Mouse (Mus musculus) natural killer cell, adult 2 months (primary cell): Measurements from ENCODE around the gene Minos1.

ENCODE experiments used
- DNase-seq, 2 experiments: peaks; one replicate each; pipeline ENCODE4 v3.0.0; 2022; ENCODE audit warnings: low spot score in 2 of 2

The Minos1 gene

GRCm38 (mm10) chr4:139095406-139095805, 35.5 kb downstream of the Minos1 start:
- DNase-seq, result no peak

DNA sequence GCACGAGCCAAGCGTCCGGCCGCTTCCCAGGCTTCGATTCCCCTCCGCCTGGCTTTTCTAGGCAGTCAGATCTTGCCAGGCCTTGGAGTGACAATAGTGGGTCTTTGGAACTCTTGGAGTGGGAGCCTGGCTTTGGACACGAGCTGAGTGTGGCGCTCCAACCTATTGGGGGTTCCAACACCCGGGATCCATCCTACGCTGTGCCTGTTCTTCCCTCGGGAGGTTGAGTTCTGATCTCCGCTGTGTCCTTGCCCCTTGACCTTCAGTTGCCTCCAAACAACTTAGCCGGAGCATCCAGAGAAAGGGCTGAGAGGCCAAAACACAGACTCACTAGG, 37.8 kb downstream of the Minos1 start:
- no peak for DNase-seq

DNA sequence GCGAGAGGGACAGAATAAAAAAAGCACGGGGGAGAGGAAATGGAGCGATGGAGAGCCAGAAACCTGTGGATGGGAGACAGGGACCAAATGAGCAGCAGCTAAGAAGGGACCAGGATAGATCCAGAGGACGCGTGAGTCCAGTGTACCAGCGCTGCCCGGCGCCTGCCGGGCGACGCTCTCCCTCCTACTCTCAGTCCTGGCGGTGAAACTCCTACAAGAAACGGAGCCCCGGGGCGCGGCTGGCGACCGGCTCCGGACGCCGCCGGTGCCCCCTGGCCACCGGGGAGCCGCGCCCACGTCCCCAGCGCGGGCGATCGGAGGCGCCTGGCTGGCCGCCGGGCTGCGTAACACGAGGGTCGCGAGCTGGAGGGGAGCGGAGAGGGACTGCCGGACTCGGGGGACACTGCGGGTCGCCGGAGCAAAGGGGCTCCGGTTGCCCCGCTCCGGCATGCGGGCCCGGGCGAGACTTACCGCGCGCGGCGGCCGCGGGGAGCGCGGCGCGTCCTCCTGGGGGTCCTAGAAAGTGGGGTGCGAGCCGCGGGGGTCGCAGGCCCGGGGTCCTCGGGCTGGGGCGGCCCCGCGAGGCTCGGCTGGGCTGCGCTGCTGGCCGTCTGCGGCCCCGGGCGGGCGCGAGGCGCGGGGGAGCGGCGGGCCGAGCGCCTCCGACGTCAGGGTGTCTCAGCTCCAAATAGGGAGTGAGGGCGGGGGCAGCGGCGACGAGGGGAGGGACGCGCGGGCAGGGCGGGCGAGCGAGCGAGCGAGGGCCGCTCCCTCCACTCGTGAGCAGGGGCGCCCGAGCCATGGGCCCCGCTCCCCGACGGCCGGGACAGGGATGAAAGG, 38.3 kb downstream of the Minos1 start, which contains the start of gene Nbl1:
Gene Nbl1 (minus strand): TSS at position 638 of the 840 bp plus-strand sequence.
- no peak for DNase-seq

DNA sequence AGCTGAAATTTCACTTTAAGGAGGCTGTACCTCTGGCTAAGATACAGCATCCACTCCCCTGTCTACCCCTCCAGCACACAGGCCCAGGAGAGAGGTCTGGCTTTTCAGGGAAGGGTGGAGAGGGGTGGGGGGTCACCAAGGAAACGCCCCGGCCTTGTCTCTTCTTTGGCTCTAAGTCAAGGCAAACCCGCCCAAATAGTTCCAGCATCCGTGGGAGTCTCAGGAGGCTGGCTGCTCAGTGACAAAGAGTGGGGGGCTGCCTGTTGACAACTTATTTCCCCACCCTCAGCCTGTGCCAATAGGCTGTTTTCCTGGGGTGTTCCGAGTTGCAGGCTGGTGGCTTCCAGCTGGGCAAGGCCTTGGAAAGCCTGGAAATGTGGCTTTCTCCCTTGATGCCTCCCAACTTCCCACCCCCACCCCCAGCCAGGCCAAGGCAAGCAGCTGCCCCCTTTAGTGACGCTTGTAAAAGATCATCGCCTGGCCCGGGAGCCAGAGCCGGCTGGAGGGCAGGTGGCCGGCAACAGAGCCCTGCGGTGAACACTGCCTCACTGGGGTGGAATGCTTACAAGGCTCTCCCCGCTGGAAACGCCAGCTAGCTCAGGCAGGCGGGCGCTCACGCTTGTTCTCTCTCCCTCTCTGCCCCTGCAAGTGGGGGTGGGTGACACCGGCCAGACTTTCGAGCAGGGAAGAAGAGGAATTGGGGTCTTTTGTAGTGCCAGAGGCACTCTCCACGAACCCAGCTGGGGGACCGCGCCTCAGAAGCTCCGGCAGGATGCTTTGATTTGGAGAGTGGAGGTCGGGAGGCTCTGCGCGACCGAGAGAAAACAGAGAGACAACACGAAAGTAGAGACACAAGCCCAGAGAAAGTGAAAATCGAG, 39.2 kb downstream of the Minos1 start:
- no peak for DNase-seq

GRCm38 (mm10) chr4:139091066-139091465, 39.8 kb downstream of the Minos1 start:
- DNase-seq, result no peak

DNA sequence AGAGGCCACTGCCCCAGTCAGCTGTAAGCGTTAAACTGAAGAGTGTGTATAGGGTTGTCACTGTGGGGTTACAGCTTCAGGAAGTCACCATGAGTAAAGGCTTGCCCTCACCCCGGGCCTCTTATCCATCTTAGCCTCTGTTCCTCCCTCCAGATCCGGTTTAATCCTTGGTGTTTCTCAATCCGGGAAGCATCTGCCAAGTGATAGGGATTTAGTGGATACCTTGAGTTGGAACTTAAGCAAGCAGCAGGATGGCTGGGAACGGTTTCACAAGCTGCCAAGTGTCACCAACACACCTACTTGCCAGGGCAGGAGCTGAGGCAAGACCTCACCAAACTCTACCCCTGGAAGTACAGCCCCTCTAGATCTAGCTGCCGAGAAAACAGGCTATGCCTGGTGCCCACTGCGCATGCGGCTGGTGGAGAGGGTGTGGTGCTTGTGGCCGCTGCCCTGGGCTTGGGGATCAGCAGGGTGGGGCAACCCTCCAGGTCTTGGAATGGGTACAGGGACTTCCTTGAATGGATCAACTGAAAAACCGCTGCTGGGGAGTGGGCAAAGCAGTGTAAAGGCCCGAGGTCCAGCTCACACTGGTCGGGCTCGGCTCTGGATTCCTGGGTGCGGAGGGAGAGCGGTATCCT, 40.5 kb downstream of the Minos1 start:
- DNase-seq, result no peak

DNA sequence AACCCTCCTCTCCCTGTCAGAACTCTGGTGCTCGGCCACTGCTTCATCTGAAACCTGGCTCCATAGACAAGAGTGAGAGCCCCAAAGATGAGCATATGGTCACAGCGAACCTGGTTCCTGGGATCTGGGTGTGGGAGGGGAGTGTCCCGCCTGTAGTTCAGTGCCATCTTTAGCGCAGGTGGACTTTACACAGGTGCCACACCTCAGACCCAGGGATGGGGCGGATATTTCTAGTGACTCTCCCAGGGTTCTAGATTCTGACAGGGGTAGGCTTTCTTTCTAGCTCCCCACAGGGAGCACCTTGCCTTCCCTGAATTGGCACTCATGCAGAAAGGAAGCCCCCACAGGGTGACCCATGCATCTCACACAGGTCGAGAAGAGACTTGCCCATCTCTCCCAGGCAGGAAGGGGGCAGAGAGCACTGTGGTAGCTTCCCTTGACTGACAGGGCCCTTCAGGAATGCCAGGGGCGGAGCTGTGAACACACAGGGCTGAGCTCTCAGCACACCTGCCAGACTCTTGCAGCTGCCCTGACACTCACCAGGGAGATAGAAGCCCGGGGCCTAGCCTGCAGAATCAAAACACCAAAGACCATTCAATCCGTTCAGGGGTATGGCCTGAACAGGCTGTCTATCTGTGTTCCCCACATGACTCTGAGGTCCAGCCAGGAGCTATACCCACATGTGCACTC, 41.8 kb downstream of the Minos1 start:
- no peak for DNase-seq

DNA sequence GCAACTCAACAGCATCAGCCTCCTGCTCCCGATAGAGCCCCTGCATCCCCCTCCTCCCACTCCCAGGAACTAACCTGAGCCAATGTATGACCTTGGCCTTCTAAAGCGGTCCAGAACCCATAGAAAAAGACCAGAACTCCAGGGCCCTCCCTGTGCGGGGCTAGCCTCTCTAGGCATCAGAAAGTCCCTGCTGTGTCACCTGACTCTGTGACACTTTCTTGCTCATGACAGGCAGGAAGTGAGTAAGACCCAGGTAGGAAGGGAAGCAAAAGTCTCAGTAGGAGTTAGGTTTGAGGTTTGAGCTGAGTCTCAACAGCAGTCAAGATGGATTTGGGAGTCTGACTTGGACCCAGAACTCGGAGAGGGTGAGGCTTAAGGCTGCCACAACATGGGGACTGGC, 43.9 kb downstream of the Minos1 start:
- peak; percentile 23 to 50 for DNase-seq

GRCm38 (mm10) chr4:139086037-139086436, 44.9 kb downstream of the Minos1 start:
- peak; percentile 71 to 86 for DNase-seq

GRCm38 (mm10) chr4:139085337-139085736, 45.6 kb downstream of the Minos1 start:
- DNase-seq, result no peak

GRCm38 (mm10) chr4:139082790-139083564, 47.9 kb downstream of the Minos1 start:
- DNase-seq, result no peak

- DNase-seq, result no peak
These were observed 49.5 kb downstream of the Minos1 start for GRCm38 (mm10) chr4:139081270-139081931.

DNA sequence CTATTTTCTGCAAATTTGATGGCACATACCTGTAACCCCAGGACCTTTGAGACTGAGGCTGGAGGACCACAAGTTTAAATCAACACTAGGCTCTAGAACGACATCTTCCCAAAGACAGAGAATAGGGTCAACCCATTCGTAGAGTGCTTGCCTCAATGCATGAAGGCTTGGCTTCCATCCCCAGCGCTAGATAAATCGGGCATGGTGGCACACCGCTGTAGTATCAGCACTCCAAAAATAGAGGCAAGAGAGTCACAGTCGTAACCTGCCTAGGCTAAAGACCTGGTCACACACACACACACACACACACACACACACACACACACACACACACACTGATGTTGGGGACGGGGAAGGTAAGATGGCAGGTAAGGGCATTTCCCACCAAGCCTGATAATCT, 50.7 kb downstream of the Minos1 start:
- no peak for DNase-seq

- no peak for DNase-seq
These were observed 51.5 kb downstream of the Minos1 start for GRCm38 (mm10) chr4:139079439-139079838.

DNA sequence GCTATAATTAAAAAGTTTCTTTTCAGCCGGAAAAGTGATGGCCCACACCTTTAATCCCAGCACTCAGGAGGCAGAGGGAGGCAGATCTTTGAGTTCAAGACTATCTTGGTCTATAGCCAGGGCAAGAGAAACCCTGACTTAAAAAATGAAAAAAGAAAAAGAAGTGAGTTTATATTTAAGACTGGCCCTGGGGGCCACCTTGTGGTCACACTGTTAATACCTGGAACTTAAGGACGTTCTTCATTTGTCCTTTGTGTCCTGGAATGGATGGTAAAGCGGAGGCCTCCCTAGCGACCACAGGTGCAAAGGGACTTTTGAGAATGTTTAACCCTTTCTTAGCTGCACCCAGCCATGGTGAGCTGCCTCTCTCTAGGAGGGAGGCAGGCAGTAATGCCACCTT, 52.2 kb downstream of the Minos1 start:
- DNase-seq, result no peak

GRCm38 (mm10) chr4:139078313-139078712, 52.6 kb downstream of the Minos1 start:
- no peak for DNase-seq

GRCm38 (mm10) chr4:139075915-139076314, 55.0 kb downstream of the Minos1 start:
- DNase-seq, result no peak

GRCm38 (mm10) chr4:139075041-139075711, 55.7 kb downstream of the Minos1 start, which contains the start of gene Htr6:
Gene Htr6, minus strand, starts transcription at chr4:139075570.
- DNase-seq, result no peak

- no peak for DNase-seq
These were observed 56.9 kb downstream of the Minos1 start for GRCm38 (mm10) chr4:139074060-139074459.

DNA sequence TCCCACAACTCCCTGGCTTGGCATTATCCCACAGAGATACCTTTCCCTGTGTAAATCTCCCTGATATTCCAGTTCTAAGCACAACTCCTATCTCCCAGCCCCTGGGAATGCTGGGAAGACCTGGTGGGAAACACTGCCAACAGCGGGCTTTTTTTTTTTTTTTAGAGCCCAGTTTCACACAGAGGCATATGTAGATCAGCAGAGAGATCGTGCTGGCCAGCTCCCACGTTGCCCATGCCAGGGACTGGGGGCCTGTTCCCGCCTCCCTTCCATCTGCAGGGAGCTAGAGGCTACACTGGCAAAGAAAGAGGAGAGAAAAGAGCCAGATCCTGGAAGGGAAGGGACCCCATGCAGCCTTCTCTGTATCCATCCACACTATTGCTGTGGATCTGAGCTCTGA, 62.6 kb downstream of the Minos1 start:
- no peak for DNase-seq
